Mouse (Mus musculus) right cerebral cortex, adult 18-20 months (tissue): Measurements from ENCODE around the gene Olfr1331.
"Not testable (repeated sequence)": the region's sequence is repeated elsewhere in the genome, so short reads cannot be mapped to it uniquely, and the experiment has no call there.

Source experiments
- DNase-seq: peaks from one replicate; pipeline ENCODE4 v3.0.0; 2022; ENCODE audit warnings: mixed read lengths

The Olfr1331 gene

DNA sequence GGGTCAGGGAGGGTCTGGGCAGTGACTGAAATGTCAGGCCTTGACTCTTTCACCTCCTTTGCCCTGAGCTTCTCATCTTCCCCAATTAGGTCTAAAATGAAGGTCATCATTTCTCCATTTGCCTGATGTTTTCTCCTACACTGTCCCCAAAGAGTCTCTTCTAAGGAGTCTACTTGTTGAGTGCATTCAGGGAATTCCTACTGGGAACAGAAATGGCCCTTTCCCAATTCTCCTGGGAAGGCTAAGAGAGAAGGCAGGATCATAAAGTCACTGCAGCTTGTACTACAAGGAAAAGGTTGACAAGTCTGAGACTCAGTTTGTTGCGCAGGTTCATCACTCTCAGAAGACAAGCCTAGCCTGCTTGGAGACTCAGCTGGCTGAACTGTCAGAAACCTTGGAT, at the start of gene Olfr1331:
Gene Olfr1331 (plus strand): TSS at position 301 of the 400 bp plus-strand sequence.
- DNase-seq: no peak

DNA sequence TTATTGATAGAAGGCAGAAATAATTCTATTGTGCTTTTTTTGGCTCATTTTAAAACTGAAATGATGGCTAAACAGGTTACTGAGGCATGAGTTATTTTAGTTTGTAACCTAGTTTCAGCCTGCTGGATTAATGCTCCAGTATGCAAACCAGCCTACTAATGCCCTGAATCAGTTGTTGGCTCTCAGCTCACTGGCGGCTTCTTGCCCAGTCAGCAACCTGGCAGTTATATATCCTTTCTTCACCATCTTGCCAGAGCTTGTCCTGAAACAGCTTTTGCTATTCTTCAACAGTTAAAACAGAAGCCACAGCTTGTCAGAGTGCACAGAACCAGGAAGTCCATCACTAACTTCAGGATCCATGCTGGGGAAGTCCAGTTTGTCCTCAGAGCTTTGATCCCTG, 45.5 kb upstream of the Olfr1331 start:
- DNase-seq: no peak

DNA sequence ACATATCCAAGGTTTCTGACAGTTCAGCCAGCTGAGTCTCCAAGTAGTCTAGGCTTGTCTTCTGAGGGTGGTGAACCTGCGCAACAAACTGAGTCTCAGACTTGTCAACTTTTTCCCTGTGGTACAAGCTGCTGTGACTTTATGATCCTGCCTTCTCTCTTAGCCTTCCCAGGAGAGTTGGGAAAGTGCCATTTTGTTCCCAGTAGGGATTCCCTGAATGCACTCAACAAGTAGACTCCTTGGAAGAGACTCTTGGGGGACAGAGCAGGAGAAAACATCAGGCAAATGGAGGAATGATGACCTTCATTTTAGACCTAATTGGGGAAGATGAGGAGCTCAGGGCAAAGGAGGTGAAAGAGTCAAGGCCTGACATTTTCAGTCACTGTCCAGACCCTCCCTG, 28.3 kb upstream of the Olfr1331 start, which contains the start of gene Olfr1333:
Gene Olfr1333 (minus strand): TSS at position 101 of the 400 bp plus-strand sequence.
- DNase-seq: no peak

DNA sequence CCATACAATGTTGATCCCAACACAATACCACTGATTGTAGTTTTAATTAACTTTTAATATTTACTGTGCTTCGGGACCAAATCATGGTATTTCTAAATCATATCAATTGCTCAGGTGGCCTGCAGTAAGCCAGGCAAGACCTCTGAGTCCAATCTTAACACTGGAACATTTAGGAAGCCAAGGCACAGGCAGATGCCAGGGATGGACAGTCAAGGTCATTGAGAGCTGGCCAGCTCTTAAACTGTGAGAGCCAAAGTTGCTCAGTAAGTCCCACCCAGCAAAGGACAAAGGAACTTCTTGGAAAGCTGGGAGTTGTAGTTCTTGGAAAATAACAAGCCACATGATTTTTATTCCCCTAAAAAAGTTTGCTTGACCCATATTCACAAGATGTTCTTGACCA, 2.7 kb upstream of the Olfr1331 start:
- no peak for DNase-seq

DNA sequence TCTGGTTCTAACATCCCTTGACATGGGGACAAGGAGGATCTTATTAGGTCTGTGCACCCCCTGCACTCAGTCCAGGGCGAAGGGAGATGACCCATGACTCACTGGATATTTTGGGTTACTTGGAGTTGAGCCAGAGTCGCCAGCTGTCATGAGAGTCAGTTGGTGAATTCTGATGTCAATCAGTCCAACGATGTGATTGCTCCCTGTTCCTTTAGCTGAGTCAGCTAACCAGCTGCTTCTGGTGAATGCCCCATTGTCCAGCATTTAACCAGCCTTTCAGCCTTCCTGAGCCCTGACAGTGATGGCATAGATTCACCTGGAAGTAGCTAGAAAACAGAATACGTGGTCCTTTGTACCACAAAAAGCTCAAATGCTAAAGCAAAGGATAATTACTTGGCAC, 1.7 kb upstream of the Olfr1331 start:
- DNase-seq: peak; percentile 5

DNA sequence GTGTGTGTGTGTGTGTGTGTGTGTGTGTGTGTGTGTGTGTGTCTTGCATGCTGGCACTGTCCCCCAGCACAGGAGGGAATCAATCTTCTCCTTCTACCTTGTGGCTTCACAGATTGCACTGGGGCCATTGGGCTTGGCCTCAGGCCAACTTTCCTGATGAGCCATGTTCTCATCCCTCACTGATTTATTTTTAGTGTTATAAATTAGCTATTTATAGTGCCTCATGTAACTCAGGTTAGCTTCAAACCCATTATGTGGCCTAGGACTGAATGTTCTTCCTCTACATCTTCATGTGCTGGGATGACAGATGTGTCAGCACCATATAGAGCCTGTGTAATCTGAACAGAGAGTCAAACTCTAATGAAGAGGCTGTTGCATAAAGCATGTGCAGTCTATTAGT, 3.1 kb downstream of the Olfr1331 start:
- DNase-seq: no peak

DNA sequence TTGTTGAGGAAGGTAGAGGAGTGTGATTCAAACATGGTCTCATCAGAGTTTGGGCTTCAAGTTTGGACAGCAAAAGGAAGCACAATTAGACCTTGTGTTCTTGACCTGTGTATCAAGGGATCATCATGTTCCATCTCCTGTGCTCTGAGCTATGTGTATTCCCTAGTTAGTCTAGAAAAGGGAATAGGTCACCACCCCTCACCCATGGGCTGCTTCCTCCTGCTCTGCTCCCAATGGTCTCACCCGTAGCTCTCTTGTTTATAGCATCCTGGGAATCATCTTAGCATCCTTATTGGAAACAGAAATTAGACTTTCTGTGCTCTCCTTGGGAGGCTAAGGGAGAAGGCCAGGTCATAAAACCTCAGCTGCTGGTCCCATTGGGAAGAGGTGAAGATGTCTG, 23.8 kb downstream of the Olfr1331 start, which contains the start of gene Olfr1330:
Gene Olfr1330 (plus strand): TSS at position 301 of the 400 bp plus-strand sequence.
- DNase-seq: no peak

DNA sequence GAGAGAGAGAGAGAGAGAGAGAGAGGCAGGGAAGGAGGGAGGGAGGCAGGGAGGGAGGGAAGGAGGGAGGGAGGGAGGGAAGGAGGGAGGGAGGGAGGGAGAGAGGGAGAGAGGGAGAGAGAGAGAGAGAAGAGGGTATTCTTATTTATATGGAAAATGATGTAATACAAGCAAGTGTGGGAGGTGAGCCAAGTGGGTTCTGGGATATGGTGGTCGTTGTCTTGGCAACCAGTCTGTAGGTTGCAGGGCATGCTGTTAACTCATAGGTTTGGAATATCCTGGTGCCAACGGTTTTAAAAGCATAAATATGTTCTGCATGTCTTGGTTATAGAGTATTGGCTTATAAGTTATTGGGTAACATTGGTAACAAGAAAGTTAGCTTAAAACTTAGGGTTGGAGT, 37.5 kb downstream of the Olfr1331 start:
- DNase-seq: no peak

DNA sequence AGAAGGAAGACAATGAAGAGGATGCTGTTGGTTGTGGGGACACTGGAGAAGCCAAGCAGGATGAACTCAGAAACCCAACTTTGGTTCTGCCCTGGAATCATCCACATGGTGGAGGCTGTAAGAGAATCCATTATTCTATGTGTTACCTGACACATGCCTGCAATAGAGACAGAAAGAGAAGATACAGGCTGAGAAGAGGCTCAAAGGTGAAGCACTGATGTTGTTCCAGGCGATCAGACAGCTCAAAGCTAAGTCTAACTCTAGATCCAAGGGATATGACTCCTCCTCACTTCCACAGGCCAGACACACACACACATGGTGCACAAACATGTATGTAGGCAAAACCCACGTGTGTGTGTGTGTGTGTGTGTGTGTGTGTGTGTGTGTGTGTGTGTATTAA, 52.9 kb downstream of the Olfr1331 start, which contains the start of gene Olfr1329:
Gene Olfr1329 (minus strand): TSS at position 101 of the 400 bp plus-strand sequence.
- not testable (repeated sequence) for DNase-seq
